Mouse (Mus musculus): ENCODE measurements at regions not wholly inside any gene's neighbourhood (a gene's known extent, or its start where the extent isn't known, plus 50 kb on each side); places are given as distances from the start of the nearest gene placed in this dataset.
A peak's percentile ranks its signal among the peaks of the same experiment; 100 is the strongest.

DNA sequence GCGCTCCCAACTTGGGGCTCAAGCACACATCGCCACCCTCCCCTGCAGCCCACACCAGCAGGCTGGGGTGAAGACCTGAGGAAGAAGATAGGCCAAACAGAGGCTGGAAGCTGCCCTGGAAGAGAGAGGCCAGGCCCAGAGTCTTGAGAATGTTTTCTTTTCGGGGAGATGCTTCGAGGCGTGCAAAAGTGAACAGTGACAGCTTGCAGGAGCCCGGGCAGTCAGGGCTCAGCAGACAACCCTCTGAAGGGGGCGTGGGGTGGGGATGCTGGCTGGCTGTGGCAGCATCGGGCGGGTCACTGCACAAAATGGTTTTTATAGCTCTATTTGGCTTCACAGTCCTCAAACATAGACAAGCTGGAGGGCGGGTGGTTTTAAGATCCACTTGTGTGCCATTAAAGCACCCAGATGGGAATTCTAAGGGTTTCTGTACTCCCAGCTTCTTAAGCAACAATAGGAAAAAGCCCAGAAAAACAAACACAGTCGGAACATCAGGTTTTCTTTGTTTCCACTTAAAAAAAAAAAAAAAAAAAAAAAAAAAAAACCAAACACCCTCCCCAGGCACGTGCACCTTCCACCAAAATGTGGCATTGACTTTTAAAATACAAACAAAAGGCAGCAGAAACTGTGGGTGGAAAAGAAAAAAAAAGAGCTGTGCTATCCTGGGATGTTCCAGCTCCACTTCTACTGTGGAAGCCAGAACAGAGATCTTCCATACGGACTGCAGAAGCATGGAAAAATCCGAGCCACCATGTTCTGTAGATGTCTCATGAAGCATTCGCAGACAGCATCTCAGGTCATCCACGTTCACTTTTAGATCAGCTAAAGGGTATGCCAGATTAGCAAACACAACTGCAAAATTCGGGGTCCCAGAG, 123.5 kb downstream of the Ly86 start:
- DNase-seq (ENCODE audit: low read depth), result no peak

DNA sequence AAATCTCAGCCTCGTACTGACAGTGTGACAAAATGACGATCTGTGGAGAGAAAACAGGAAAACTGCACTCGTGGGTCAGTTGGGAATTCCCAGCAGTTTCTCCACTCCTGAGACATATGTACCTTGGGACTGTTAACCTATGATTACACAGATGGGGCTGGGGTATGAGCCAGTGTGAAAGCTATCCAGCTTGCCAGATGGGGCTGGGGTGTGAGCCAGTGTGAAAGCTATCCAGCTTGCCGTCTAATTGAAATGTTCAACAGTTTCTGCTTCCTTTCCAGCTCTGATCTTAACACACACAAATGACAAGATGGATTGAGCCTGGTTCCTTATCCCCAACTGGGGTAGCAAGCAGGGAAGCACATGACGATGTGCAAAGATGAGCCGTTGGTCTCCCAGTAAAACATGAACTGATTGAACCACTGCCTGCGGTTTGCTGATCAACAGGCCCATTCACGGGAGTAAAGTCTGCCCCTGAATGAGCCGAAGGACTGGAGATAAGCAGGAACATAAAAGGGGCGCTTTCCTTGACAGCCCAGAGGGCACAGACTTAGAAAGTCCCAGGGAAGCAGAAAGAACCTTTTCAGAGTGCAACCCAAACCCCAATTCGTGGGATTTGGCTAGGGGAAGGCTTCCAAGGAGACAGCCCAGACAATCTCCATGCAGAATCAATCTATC, 125.4 kb downstream of the Ly86 start:
- DNase-seq (ENCODE audit: low read depth), result no peak

DNA sequence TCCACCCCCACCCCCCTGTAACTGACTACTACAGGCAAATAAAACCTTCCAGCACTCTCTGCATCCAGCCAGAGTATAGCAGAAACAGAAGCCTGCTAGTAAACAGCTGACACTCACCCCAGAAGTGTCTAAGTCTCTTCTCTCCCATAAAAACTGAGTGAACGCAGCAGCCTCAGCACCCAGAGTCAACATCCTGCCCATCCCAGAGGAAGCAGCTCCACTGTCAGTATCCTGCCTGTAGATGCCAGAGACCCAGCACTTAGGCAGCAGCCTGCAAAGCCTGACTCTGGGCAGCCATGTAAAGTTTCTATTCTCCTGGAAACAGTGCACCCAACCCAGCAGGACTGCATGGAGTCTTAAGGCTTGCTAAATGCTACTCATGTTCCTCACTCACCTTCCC, 128.4 kb downstream of the Ly86 start:
- DNase-seq (ENCODE audit: low read depth), result no peak

DNA sequence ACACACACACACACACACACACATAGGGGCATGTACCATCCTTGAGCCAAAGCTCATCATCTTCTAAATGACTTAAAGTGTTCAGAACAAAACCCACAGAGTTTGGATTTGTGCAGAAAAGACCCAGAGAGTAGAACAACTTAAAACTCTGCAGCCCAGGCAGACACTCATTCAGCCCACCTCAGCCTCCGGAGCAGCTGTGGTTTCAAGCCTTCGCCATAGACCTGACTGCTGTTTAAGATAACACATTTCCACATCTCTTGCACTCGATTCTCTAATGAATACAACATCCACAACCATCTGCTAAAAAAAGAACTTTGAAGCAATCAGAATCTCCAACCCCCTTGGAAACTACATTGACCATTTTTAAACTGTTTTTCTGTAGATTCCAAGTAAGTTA, 130.8 kb downstream of the Ly86 start:
- DNase-seq (ENCODE audit: low read depth), result no peak

DNA sequence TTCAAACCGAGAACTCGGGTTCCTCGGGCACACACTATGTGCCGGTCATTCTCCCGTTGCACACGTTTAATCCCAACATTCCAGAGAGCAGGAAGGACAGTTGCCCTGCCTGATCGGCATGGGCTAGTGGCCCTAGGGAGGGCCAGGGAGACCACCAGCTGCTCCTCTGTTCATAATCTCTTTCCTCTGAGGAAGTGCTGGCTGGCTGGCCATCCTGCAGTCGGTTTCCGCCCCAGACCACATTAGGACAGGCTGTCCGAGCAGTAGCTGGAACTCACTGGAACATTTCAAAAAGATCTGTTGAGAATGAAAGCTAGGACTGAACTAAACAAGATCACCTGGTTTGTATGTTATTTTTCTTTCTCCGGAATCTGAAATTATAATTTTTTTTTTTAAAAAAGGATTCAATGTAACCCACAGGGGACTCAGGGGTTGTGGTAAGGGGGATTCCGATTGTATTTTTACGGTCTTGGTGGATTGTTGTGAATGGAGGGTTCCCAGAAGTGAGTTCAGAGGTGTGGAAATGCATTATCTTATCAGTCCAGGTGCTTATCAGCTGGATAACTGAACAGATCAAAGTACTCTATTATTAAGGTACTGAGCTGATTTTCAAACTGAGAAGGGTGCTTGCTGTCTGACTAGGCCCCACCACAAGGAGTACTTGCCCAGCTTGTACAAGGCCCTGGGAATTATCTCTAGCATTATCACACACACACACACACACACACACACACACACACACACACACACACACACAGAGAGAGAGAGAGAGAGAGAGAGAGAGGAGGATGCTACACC, 131.4 kb downstream of the Ly86 start:
- DNase-seq (ENCODE audit: low read depth), result no peak

DNA sequence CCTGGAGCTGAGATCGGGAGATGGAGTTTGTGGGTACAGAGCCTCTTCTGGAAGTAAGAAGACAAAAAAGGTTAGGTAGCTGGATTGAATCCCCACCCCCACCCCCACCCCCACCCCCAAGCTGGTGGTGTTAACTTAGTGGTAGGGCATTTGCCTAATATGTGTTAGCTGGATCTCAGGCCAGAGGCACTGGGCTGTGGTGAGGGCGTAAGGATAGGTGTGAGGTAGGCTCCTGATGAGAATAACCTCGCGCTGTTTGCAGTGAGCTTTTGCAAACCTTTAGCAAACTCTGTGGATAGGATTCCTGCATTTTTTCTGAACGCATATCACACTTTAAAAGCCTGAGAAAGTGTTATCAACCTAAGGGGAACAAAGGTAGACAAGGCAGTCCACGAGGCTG, 132.3 kb downstream of the Ly86 start:
- DNase-seq (ENCODE audit: low read depth), result no peak

DNA sequence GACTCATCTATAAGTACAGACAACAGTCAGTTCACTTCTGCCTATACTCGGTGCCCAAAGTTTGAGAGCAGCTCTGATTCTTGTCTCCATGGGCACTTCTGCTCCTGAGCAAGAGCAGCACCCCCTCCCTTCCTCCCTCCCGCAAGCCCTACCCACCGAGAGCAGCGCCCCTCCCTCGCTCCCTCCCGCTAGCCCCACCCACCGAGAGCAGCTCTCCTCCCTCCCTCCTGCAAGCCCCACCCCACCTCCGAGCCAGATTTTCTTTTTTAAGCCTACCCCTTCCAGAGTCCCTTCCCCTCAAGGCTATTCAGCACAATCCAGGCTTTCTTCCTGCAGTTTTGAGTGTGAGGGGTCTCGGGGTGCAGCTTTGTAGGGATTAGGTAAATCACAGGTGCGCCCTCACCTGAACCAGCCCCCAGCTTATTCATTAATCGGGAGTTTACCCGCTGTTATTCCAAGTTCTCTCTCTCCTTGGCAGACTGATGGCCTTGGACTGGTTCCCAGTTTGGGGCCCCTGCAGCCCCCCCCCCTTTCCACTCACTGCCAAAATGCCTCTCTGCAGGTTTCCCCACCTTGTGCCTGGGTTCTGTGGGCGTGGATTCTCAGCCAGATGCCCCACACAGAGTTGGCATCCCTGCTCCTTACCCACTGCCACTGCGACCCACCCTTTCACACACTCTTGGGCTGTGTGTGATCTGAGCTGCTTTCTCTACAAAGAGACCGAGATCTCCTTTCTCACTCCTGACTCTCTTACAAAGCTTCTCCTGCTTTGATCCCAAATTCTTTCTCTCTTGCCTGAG, 132.9 kb downstream of the Ly86 start:
- DNase-seq (ENCODE audit: low read depth), result no peak

DNA sequence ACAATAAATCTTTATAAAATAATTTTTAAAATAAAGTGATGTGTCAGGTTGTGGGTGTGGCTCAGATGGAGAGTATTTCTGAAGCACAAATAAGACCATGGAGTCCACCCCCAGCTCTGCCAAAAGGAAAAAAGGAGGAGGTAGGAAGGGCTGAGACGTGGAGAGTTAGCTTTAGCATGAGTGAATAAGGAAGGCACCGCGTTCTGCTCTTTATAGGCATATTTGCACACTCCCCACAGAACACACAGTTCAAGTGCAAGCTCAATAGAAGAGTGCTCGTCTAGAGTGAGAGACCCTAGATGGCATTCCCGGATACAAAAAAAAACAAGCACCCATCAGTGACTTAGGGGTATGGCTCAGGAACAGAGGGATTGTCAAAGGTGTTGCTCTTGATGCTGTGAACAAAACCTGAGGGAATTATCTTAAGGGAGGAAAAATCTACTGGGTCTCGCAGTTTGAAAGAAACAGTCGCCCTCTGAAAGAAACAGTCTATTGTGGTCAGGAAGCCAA, 134.2 kb downstream of the Ly86 start:
- no peak for DNase-seq (ENCODE audit: low read depth)

DNA sequence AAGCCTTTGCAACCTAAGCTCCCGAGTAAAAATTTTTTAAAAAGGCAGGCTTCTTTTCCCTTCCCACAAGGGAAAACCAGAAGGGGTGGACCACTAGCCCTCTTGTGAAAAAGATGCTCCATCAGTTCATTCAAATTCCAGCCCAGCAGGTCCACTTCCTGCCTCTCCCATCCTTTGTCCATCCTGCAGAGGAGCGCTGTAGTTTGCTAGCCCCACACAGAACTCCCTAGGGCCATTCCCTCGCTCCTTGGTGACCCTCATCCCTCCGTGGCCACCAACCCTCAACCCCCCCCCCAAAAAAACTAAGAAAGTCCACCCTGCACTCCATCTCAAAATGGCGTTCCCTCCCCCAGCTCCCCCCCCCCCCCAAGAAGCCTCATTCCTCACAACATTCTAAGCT, 136.5 kb downstream of the Ly86 start:
- DNase-seq (ENCODE audit: low read depth), result no peak

DNA sequence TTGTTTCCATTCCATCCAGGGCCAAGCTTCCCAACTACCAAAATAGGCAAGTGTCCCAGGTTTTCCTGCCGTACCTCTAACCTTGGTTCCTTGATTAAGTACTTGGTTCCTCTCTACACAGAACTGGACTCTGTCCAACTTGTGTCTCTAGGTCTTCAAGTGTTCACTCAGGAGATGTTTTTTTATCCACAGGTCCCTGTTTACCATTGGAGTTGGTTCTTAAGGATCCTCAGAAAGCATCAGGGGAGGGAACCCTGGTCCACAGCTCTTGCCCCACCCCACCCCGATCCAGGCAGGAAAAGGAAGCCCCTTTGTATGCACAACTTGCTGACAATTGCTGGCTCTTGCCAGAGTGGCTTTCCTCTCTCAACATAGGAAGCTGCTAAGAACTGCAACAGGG, 137.0 kb downstream of the Ly86 start:
- no peak for DNase-seq (ENCODE audit: low read depth)

DNA sequence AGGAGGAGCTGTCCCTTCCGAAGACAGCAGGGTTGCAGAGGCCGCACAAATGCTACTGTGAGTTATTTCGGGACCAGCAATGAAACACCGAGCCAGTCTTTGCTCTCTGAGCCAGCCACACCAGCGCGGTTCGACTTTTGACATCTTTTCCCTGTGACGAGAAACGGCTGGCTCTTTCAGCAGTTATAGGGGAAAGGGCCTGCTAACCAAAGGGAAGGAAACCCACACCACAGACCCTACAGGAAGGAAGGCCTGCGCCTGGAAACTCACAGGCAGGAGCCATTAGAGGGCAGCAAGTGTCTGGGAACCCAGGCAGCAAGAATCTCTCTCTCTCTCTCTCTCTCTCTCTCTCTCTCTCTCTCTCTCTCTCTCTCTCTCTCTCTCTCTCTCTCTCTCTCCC, 137.6 kb downstream of the Ly86 start:
- peak; percentile 66 for DNase-seq (ENCODE audit: low read depth)

DNA sequence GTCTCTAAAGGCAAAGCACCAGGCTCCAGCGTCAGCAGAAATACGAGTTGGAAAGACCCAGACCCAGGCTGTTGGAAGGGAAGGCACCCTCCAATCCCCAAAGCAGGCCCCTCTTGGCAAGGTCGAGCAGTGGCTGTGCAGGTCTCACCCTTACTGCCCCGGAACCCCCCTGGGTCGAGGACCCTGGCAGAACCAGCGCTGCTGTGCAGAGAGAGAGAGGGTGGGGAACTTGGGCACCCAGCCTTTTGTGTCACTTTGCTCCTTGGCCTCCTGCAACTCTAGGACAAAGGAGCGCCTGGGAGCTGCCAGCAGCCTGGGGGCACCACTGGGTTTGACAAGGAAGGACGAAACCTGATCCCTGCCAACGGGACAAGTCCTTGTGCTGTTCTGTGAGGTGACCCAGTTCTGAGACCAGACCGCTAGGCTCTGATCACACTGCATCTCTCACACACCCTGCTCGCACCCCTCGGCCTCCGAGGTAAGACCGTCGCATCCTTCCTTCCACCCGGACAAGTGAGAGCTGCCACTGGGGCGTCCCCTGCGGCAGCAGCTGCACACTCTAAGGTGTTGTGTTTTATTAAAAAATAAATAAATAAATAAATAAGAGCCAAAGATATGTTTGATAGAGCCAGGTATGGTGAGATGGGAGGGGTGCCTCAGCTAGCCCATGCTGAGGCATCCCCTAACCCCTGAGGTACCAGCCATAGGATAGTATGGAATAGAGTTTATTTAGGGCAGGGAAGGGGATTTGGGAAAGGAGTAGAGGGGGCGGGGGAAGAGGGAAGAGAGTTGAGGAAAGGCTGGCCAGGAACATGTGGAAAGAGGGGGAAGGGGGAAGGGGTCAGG, 138.2 kb downstream of the Ly86 start:
- DNase-seq (ENCODE audit: low read depth), result no peak

DNA sequence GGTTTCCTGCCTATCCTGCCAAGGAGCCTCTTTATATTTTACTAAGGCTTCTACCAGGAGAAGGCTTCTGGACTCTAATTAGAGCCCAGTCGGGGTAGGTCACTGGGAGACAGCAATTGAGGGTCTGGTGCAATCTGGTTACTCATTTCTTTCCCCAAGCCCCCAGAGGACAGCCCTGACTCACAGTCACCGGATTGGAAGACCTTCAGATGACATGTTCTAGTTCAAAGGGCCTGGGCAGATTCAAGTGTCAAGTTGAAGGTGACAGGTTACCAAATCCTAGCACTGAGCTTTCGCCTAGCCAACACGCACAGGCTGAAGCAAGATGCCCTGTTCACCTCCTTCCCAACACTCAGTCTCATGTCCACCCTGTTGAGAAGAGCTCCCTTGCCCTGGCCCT, 139.6 kb downstream of the Ly86 start:
- DNase-seq (ENCODE audit: low read depth), result no peak

DNA sequence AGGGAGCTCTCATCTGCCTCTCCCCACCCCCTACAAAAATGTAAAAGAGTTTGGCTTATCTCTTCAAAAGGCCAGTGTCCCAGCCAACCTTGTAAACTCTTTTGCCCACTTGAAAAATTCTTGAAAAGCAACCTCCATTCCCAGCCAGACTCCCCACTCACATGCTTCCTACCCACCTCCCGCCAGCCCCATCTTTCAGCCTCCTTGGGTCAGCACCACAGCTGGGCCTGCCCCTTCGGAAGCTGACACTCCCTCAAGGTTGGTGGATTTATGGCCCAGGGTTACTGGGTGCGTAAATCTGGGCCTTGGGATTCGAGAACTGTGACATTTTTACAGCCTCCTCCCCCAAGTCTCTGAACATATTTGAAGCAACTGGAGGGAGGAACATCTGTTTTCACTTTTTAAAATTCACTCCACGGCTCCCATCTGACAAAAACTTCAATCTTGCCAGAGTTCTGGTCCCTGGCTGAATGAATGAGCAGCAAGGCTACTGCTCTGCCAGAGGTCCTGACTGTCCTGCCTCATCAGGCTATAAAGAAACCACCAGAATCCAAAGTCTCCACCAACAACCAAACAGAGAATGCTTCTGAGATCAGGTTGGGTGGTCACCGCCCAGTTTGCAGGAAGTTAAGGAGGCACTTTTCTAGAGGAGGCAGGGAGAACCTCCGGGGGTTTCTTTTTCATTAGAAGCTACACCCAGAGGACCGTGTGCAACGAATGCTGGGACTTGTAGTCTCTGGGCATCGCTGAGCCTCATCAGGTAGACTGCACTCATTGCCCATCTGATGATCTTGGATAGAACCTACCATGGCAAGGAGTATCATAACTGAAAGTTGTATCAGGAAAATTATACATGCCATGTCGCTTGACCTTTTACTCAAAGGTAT, 147.3 kb downstream of the Ly86 start:
- DNase-seq (ENCODE audit: low read depth), result no peak

DNA sequence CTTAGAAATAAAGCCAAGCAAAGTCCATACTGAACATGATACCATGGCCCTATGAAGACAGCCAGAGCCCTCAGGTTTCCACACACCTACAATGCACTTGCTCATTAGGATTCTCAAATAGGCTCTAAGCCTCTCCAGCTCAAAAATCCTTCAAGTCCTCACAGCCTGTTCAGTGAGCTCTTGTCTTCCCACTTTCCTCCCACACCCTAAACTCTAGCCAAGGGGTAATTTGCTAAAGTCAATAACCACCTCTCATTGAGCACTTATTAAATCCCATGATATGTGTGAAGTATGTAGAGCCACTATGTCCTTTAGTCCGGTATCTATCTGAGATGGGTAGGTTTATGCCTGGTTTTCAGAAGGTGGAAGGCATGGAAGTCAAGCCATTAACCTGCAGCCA, 148.3 kb downstream of the Ly86 start:
- no peak for DNase-seq (ENCODE audit: low read depth)

DNA sequence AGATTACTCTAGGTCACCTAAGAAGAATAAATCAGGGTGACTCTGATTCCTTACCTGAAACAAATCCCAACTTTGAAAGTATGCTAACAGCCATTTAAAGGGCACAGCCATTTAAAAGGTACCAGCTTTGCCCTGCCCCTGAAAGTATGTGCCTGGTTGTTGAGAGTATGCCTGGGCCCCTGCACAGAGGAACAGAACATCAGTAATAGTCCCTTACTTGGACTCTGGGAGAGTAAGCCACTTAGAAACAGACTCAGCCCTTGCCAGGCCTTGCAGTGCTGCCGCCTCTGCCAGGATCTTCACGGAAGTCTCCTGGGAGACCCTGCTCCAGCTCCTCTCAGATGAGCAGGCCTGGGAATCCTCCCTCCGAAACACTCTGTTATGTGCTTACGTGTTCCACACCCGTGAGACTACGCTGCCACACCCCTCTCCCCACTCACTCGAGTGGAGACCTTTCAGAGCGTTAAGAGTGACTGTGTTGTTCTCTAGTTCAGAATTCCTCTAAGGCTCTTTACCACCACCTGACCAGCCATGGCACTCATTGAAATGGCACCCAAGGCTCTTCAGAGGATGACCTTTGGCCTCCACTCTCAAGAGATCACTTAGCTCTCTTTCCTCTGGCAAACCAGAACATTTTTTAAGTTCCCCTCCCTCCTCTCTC, 150.4 kb downstream of the Ly86 start:
- no peak for DNase-seq (ENCODE audit: low read depth)

DNA sequence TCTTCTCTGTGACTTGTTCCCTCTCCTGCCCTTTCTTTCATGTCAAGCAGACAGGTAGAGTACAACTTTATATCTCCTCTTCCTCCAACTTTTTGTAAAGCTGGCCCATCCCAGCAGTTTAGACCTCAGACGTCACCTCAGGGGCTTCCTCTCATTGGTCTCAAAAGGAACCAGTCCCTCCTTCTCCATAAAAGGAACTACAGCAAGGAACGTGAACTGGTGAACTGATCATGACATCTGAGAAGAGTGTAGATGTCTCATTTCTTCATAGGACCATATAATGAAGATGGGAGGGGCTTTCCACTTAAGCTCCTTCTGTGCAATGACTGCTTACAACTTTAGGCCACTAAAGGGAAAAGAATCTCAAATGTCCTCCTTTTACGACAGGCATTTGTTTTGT, 153.0 kb downstream of the Ly86 start:
- DNase-seq (ENCODE audit: low read depth), result no peak

DNA sequence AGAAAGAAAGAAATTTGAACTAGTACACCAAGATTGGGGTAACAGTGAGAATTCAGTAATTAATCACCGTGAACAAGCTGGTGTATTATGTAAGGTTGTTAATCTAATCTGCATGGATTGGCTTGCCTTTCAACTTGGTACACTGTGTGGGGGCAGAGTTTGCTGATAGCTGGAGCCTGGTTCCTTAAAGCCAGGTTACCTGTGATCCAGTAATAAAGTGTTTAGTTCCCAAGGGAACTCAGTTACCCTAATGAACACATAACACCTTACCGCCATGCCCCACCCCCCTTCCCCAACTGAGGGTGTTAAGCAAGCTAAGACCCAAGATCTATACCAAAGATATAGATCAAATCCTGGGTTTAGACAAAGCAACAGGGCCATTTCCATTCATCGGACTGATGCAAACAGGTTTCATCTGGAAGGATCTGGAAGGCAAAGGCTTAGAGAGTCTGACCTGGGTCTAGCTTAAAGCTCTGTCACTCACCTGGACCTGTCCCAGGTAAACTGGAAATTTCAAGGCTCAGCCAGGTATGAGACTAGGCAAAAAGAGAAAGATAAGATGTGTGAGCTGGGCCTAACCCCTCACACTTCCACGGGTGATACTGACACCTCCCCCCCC, 155.8 kb downstream of the Ly86 start:
- DNase-seq (ENCODE audit: low read depth), result no peak

DNA sequence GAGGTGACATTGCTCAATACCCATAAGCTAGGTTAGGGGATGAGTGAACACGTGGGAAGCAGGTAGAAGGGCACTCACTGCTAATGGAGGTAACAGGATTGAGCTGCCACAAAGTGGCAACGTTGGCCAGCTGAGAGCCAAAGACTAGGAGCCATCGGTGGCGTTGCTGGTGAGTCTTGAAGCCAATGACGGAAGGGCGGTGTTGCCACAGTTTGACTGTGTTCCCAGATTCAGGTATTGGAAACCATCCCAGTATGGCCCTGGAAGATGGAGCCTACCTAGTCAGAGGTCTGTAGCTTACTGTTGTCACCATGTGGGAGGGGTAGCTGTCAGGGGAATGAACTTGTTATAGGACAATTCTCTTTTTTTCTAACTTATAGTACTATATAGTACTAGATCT, 158.4 kb downstream of the Ly86 start:
- DNase-seq (ENCODE audit: low read depth), result no peak
